In genomic region chr5:107436587-107437209, GRCm38 (mm10) we compare ENCODE assay signal across 11 mouse cellular contexts. TPM values are rescaled to one million over a fixed set of nuclear protein-coding genes. Genes with fewer than 3 reads are reported as not detected.
DNase-seq lines count a peak whose midpoint lies in the region; ATAC-seq lines count a peak whose summit lies in the region.
"Had no signal": no experiment of that assay in that cellular context is flagged by ENCODE, and none has a peak within 500 bp of the region (broad histone marks: within the 10 kb centered on the region; RNA-seq: fewer than 3 reads in every experiment).

No protein-coding gene starts in this region.

- no peak for ATAC-seq in megakaryocyte, adult 5-6 weeks (ENCODE audit: poor library complexity, severe bottlenecking)

- peaks cover 2% of the 10 kb centered on the region for H3K36me3 ChIP-seq in megakaryocyte, embryonic 14.5 days (replicated peaks; ENCODE audit: low read length)
- H3K36me3 ChIP-seq: intestine, embryonic 15.5 days had no signal

- peaks cover 44% of the 10 kb centered on the region for H3K4me1 ChIP-seq in megakaryocyte, embryonic 14.5 days

- peaks cover 6% of the 10 kb centered on the region for H3K27me3 ChIP-seq in megakaryocyte, embryonic 14.5 days (replicated peaks)
- H3K27me3 ChIP-seq: intestine, embryonic 15.5 days had no signal

- no peaks in the 10 kb centered on the region for H3K9me3 ChIP-seq in megakaryocyte, embryonic 14.5 days
- H3K9me3 ChIP-seq: intestine, embryonic 15.5 days had no signal

- H3K4me3 ChIP-seq in megakaryocyte, embryonic 14.5 days (replicated peaks): peak overlapping the region; percentile 46

- peak; percentile 6 for DNase-seq in embryo, embryonic 10 days (ENCODE audit: low spot score)
- DNase-seq in embryo, embryonic 11 days: no peak
- DNase-seq in embryo, embryonic 10.5 days (ENCODE audit: low spot score): peak; percentile 1
- DNase-seq in naive thymus-derived CD4-positive, alpha-beta T cell, adult 2 months (ENCODE audit: low read depth): peak; percentile 25
- DNase-seq in natural killer cell, adult 2 months (ENCODE audit: low spot score in 2 of 2): no peak
- no peak for DNase-seq in heart, adult 8-10 months (ENCODE audit: low spot score)
- DNase-seq: adrenal gland, postnatal 25 days had no signal

RNA-seq across cellular contexts. Expression of gene Btbd8, which starts 1.1 kb away (rescaled TPM):
- polyA plus RNA-seq in megakaryocyte, embryonic 14.5 days (2012; ENCODE audit: insufficient read depth, low replicate concordance): 0.10 TPM in 1 of 2 replicates, not detected in the other
- total RNA-seq in megakaryocyte, adult 5-6 weeks (2015): 1.7 and 2.7 TPM in 2 replicates
- 0.99 and 2.0 TPM in 2 replicates for total RNA-seq in megakaryocyte, adult 5-6 weeks (2017)
- total RNA-seq in heart, adult 8-10 months (2022): 1 to 10 TPM; 4.9 to 6.3 (median 5.5) TPM

RNA-seq across cellular contexts. Expression of gene Lpcat2b, which starts 5.3 kb away (rescaled TPM):
- not detected in 2 replicates for polyA plus RNA-seq in megakaryocyte, embryonic 14.5 days (2012; ENCODE audit: insufficient read depth, low replicate concordance)
- not detected in 2 replicates for total RNA-seq in megakaryocyte, adult 5-6 weeks (2015)
- not detected in 2 replicates for total RNA-seq in megakaryocyte, adult 5-6 weeks (2017)
- total RNA-seq in heart, adult 8-10 months (2022): not detected
- total RNA-seq: adrenal gland, postnatal 25 days had no signal
- polyA plus RNA-seq: embryonic facial prominence, embryonic 14.5 days; intestine, embryonic 15.5 days had no signal

RNA-seq across cellular contexts. Expression of gene Ephx4, which starts 34.2 kb away (rescaled TPM):
- not detected in 2 replicates for polyA plus RNA-seq in megakaryocyte, embryonic 14.5 days (2012; ENCODE audit: insufficient read depth, low replicate concordance)
- total RNA-seq in megakaryocyte, adult 5-6 weeks (2015): not detected in 2 replicates
- not detected in 2 replicates for total RNA-seq in megakaryocyte, adult 5-6 weeks (2017)
- total RNA-seq in heart, adult 8-10 months (2022): under 1 TPM in 2 of 4 experiments, not detected in 2; 0.49 to 0.79 TPM

Comparison
In these comparisons a context has a peak if more than half of its experiments do, and no peak if none do; other contexts are left out.
1. DNase-seq: peak in embryo, embryonic 10 days (single experiment), embryo, embryonic 10.5 days (single experiment) and naive thymus-derived CD4-positive, alpha-beta T cell, adult 2 months (single experiment); none in embryo, embryonic 11 days (single experiment), natural killer cell, adult 2 months (0 of 2) and heart, adult 8-10 months (single experiment).